Mouse (Mus musculus): ENCODE results near the gene R3hcc1l. TPM values are rescaled to one million over a fixed set of nuclear protein-coding genes. Genes with fewer than 3 reads are reported as not detected.

The R3hcc1l gene
- polyA plus RNA-seq, 1 experiment: 7.0 TPM

DNA sequence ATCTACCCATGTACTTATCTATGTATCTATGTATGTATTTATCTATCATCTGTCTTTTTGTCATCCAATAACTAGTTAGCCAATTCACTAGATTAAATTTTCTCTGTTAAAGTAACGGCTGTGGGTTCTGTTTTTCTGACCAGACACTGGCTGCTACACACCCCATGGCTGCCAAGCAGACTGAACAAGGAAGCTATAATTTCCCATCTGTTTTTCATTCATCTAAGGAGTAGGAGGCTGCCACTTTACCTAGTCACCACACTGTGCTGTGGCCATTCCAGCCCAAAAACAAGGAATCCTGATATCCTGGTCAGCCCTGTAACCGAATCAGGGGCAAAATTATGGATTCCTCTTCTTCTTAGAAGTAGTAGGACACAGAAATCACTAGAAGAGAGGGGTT, 115.1 kb downstream of the R3hcc1l start:
- no peaks in the 10 kb centered on the region for H3K4me1 ChIP-seq (ENCODE audit: control insufficient read depth, insufficient read depth, low read length)
- TF ChIP-seq POLR2A (IDR thresholded peaks at IDR 0.05; ENCODE audit: control insufficient read depth, low read depth, low read length) (no peak), CTCF (IDR thresholded peaks at IDR 0.05; ENCODE audit: control insufficient read depth, insufficient read depth, insufficient replicate concordance, low read depth, low read length) (no peak)
- H3K27me3 ChIP-seq (ENCODE audit: control insufficient read depth, insufficient read depth, low read length): no peaks in the 10 kb centered on the region
- H3K27ac ChIP-seq (ENCODE audit: control insufficient read depth, insufficient read depth, low read depth, low read length): no peak overlapping the region
- no peaks in the 10 kb centered on the region for H3K36me3 ChIP-seq (ENCODE audit: control insufficient read depth, insufficient read depth, low read length)
- no peak overlapping the region for H3K4me3 ChIP-seq (ENCODE audit: control insufficient read depth, low read depth, low read length)

DNA sequence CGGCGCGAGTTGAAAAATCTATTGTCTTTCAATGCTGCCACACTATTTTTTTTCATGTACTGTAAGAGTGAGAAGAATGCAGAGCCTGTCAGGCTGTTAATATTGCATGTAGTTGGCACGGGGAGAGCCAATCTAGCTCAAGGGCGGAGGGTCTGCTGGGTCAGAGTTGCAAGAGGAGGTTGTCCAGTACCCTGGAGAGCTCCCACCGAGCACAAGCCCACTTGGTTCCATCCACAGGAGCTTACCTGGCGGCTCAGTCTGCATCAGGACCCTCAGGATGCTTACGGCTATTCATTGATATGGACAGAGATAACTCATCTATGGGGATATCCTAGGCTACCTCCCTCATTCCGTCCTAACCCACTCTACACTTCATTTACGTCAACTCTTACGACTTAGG, 118.1 kb downstream of the R3hcc1l start:
- Histone ChIP-seq H3K4me1 (ENCODE audit: control insufficient read depth, insufficient read depth, low read length) (no peaks in the 10 kb centered on the region), H3K27ac (ENCODE audit: control insufficient read depth, insufficient read depth, low read depth, low read length) (no peak overlapping the region), H3K36me3 (ENCODE audit: control insufficient read depth, insufficient read depth, low read length) (no peaks in the 10 kb centered on the region), H3K4me3 (ENCODE audit: control insufficient read depth, low read depth, low read length) (no peak overlapping the region), H3K27me3 (ENCODE audit: control insufficient read depth, insufficient read depth, low read length) (no peaks in the 10 kb centered on the region)
- TF ChIP-seq CTCF (IDR thresholded peaks at IDR 0.05; ENCODE audit: control insufficient read depth, insufficient read depth, insufficient replicate concordance, low read depth, low read length) (no peak), POLR2A (IDR thresholded peaks at IDR 0.05; ENCODE audit: control insufficient read depth, low read depth, low read length) (no peak)

DNA sequence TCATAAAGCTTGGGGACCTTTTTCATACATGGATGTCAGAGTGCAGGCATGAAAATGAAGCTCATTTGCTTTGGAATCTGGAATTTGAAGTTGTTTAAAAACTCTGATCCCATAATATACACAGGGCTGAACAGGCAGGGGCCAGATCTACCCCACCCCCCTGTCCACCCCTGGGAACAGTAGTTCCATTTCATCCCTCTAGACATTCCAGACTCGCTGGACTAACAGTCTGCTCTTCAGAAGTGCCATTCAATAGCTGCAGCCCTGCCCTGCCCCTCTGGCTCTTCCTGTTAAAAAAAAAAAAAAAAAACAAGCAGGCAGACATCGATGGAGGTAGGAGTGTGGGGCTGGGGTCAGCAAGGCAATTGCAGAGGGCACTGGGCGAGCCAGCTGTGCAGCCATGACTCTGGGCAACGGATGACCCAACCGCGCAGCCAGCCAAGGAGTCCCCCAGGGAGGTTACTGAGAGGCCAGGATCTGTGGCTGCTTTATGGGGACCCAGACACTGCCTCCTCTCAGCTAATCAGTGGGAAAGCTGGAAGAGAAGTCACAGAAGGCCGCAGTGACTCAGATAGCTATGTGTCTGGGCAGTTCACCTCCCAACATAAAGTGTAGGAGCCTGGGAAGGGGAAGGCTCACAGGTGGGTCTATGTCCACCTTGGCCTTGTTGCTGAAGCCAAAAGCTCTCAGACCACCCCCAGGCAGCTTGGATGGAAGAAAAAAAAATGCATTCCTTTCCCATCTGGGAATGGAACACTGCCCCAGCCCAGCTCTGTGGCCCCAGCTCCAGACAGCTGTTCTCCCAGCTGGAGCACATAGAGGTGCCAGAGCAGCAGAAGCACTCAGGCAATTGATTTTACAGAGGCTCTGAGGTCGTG, 120.3 kb downstream of the R3hcc1l start:
- H3K36me3 ChIP-seq (ENCODE audit: control insufficient read depth, insufficient read depth, low read length): no peaks in the 10 kb centered on the region
- TF ChIP-seq CTCF (IDR thresholded peaks at IDR 0.05; ENCODE audit: control insufficient read depth, insufficient read depth, insufficient replicate concordance, low read depth, low read length) (no peak), POLR2A (IDR thresholded peaks at IDR 0.05; ENCODE audit: control insufficient read depth, low read depth, low read length) (no peak)
- no peaks in the 10 kb centered on the region for H3K27me3 ChIP-seq (ENCODE audit: control insufficient read depth, insufficient read depth, low read length)
- no peak overlapping the region for H3K27ac ChIP-seq (ENCODE audit: control insufficient read depth, insufficient read depth, low read depth, low read length)
- H3K4me1 ChIP-seq (ENCODE audit: control insufficient read depth, insufficient read depth, low read length): no peaks in the 10 kb centered on the region
- H3K4me3 ChIP-seq (ENCODE audit: control insufficient read depth, low read depth, low read length): no peak overlapping the region

DNA sequence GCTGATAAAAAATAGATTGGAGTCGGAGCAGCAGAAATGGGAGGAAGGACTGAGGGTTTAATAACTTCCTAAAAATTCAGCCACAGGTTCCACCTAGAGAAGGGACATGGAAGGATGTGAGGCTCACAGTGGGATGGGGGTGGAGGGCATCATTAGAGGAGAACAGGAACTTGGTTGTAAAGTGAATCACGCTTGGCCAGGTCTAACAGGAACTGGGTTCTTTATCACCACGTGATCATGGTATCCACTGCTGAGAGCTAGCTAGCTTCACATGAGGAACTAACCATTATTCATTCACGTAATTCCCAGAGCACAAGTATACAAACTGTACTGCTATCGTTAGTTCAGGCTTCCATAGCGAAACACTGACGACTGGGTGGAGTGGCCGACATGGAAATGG, 121.0 kb downstream of the R3hcc1l start:
- H3K27ac ChIP-seq (ENCODE audit: control insufficient read depth, insufficient read depth, low read depth, low read length): no peak overlapping the region
- no peak overlapping the region for H3K4me3 ChIP-seq (ENCODE audit: control insufficient read depth, low read depth, low read length)
- TF ChIP-seq CTCF (IDR thresholded peaks at IDR 0.05; ENCODE audit: control insufficient read depth, insufficient read depth, insufficient replicate concordance, low read depth, low read length) (no peak), POLR2A (IDR thresholded peaks at IDR 0.05; ENCODE audit: control insufficient read depth, low read depth, low read length) (no peak)
- no peaks in the 10 kb centered on the region for H3K36me3 ChIP-seq (ENCODE audit: control insufficient read depth, insufficient read depth, low read length)
- no peaks in the 10 kb centered on the region for H3K27me3 ChIP-seq (ENCODE audit: control insufficient read depth, insufficient read depth, low read length)
- no peaks in the 10 kb centered on the region for H3K4me1 ChIP-seq (ENCODE audit: control insufficient read depth, insufficient read depth, low read length)

DNA sequence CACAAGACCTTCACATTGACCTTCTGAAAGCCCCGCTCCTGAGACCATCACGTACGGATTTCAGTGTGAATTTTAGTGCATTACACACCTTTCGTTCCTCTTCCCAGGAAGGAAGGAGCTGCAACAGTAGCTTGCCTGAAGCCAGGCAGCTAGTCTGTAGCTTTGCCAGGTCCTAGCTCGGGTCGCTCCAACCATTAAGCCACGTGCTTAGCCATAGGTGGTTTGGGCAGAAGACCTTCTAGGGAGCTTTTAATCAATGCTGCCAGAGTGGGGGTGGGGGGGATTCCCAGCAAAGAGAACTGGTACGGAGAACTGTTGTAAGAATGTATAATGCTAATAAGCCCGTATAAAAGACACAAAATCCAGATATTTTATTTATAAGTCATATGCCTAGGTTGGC, 121.7 kb downstream of the R3hcc1l start:
- TF ChIP-seq POLR2A (IDR thresholded peaks at IDR 0.05; ENCODE audit: control insufficient read depth, low read depth, low read length) (no peak), CTCF (IDR thresholded peaks at IDR 0.05; ENCODE audit: control insufficient read depth, insufficient read depth, insufficient replicate concordance, low read depth, low read length) (no peak)
- Histone ChIP-seq H3K27ac (ENCODE audit: control insufficient read depth, insufficient read depth, low read depth, low read length) (no peak overlapping the region), H3K27me3 (ENCODE audit: control insufficient read depth, insufficient read depth, low read length) (no peaks in the 10 kb centered on the region), H3K4me3 (ENCODE audit: control insufficient read depth, low read depth, low read length) (no peak overlapping the region), H3K4me1 (ENCODE audit: control insufficient read depth, insufficient read depth, low read length) (no peaks in the 10 kb centered on the region), H3K36me3 (ENCODE audit: control insufficient read depth, insufficient read depth, low read length) (no peaks in the 10 kb centered on the region)

Other genes with a start within 250 kb of the R3hcc1l start
- gene Crtac1, start 87.0 kb upstream of the R3hcc1l start, polyA plus RNA-seq (2012; rRNA removed): 3.7 and 4.6 TPM in 2 replicates
- gene Loxl4, start 94.1 kb downstream of the R3hcc1l start, polyA plus RNA-seq (2012; rRNA removed): 0.25 and 0.47 TPM in 2 replicates
- gene Pyroxd2, start 234.0 kb downstream of the R3hcc1l start, polyA plus RNA-seq (2012; rRNA removed): 5.4 and 5.9 TPM in 2 replicates

Data from testis, adult 2 months (tissue).